Mouse (Mus musculus): ENCODE results near the gene Exd1.
A peak's percentile ranks its signal among the peaks of the same experiment; 100 is the strongest.

The Exd1 gene

DNA sequence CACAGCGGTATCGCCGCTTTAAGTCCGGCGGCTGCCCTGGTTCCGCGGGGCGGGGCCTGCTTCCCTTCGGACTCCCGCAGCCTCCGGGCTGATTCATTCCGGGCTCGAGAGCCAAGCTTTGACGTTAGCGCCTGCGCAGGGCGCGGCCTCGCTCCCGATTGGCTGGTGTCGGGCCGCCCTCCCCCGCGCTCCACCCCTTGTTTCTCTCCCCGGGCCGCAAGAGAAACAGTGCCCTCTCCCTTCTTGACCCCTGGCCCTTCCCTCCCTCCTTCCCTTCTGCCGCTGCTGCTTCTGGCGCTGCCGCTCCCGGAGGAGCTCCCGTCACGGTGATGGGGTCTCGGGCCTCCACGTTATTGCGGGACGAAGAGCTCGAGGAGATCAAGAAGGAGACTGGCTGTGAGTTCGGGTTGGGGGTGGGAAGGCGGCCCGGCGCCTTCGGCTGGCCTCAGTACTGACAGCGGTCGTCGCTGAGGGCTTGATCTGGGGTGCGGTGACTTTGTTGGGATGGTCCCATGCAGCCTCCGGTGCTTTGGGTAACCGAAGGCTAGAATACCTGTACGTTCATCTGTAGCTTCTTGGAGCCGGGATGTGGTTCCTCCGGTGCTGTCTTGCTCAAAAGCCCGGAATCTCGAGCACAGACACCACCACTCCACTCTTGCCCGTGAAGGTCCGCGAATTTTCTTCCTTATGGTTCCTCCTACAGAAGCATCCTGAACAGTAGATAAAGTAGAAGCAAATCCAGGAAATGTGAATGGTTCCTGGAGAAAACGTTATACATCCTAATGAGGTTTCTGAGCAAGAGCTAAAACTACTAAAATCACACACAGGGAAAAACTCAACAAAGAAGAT is at the start of gene Exd1, which contains the start of gene Chp1:
Exd1 (minus strand) TSS at position 106 of the 849 bp plus-strand sequence.
Chp1 (plus strand) TSS at position 176 of the 849 bp plus-strand sequence.
- DNase-seq (ENCODE audit: low read depth, low spot score), result peak; percentile 98

DNA sequence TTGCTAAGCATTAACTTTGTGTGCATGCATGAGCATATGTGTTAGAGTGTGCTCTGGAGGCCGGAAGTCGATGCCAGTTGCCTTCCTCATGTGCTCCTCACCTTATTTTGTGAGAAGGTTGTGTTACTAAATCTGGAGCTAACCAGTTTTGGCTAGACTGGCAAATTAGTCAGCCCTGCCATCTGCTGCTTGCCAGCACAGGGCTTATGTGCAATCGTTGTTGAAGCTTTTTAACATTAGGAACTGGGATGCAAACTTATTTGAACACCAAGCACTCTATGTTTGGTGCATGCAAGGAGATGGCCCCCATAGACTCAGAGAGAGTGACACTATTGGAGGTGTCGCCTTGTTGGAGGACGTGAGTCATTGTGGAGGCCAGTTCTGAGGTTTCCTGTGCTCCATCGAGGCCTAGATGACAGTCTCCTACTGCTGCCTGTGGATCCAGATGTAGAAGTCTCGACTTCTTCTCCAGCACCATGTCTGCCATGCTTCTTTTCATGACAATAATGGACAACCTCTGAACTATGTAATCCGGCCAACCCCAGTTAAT is 49.4 kb upstream of the Exd1 start:
- DNase-seq (ENCODE audit: low read depth, low spot score), result no peak

- DNase-seq (ENCODE audit: low read depth, low spot score), result no peak
Observed at GRCm38 (mm10) chr2:119595308-119595707, 47.9 kb upstream of the Exd1 start.

- peak; percentile 98 for DNase-seq (ENCODE audit: low read depth, low spot score)
Observed at GRCm38 (mm10) chr2:119594113-119594981, 46.9 kb upstream of the Exd1 start.

- DNase-seq (ENCODE audit: low read depth, low spot score), result no peak
Observed at GRCm38 (mm10) chr2:119593765-119594112, 46.3 kb upstream of the Exd1 start.

- DNase-seq (ENCODE audit: low read depth, low spot score), result peak; percentile 13
Observed at GRCm38 (mm10) chr2:119591247-119591646, 43.8 kb upstream of the Exd1 start.

GRCm38 (mm10) chr2:119587383-119587782 is 40.0 kb upstream of the Exd1 start:
- no peak for DNase-seq (ENCODE audit: low read depth, low spot score)

- no peak for DNase-seq (ENCODE audit: low read depth, low spot score)
Observed at GRCm38 (mm10) chr2:119584282-119584681, 36.9 kb upstream of the Exd1 start.

- DNase-seq (ENCODE audit: low read depth, low spot score), result no peak
Observed at GRCm38 (mm10) chr2:119583439-119583838, 36.0 kb upstream of the Exd1 start.

DNA sequence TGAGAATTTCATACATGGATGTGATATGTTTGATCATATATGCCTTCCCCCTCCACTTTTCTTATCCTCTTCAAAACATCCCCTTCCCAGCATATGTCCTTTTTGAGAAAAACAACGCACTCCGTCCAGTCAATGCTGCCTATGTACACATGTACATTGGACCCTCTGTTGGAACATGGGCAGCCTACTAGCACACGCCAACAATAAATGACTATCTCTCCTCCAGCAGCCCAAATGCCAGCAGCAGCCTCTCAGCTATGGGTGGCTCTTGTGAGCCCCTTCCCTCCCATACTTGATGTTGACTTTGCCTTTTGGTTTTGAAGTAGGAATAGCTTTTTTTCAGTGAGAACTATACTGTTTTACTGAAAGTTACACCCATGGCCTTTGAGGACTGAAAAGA is 34.1 kb upstream of the Exd1 start:
- no peak for DNase-seq (ENCODE audit: low read depth, low spot score)

- no peak for DNase-seq (ENCODE audit: low read depth, low spot score)
Observed at GRCm38 (mm10) chr2:119572471-119572870, 25.0 kb upstream of the Exd1 start.

- no peak for DNase-seq (ENCODE audit: low read depth, low spot score)
Observed at GRCm38 (mm10) chr2:119566182-119566855, 18.9 kb upstream of the Exd1 start.

- no peak for DNase-seq (ENCODE audit: low read depth, low spot score)
Observed at GRCm38 (mm10) chr2:119565284-119565683, 17.9 kb upstream of the Exd1 start.

- DNase-seq (ENCODE audit: low read depth, low spot score), result no peak
Observed at GRCm38 (mm10) chr2:119561794-119562193, 14.4 kb upstream of the Exd1 start.

- no peak for DNase-seq (ENCODE audit: low read depth, low spot score)
Observed at GRCm38 (mm10) chr2:119558737-119559340, 11.4 kb upstream of the Exd1 start.

DNA sequence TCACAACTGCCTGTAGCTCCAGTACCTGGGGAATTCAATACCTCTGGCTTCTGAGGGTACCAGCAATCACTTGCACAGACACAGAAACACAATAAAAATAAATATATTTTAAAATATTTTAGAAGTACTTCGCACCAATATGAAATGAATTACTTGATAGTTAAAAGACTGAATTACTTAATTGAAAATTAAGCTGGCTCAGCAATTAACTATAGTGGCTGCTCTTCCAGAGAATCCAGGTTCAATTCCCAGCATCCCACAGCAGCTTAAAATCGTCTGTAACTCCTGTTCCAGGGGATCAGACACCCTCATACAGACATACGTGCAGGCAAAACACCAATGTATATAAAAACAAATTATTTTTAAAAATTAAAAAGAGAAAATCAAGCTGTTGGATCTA is 10.6 kb upstream of the Exd1 start:
- DNase-seq (ENCODE audit: low read depth, low spot score), result no peak

DNA sequence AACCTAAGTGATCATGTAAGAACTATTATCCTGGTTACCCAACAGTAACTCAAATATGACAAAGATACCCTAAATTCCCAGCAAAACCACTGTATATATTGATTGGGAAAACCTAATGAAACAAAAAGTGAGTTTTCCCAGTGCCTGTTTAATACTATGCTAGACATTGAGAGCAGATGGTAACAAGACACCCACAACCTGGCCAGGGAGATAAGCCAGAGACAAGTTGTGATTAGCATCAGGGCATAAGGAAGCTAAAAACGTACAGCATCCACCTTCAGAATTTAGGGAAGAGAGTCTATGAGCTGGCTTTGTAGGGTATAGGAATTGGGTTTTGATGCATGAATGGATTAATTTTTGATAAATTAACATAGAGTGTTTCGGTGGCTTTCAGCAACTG is 2.3 kb upstream of the Exd1 start:
- DNase-seq (ENCODE audit: low read depth, low spot score), result no peak

- DNase-seq (ENCODE audit: low read depth, low spot score), result no peak
Observed at GRCm38 (mm10) chr2:119548691-119549090, 1.3 kb upstream of the Exd1 start.

GRCm38 (mm10) chr2:119548371-119548660 is 889 bp upstream of the Exd1 start:
- DNase-seq (ENCODE audit: low read depth, low spot score), result no peak

DNA sequence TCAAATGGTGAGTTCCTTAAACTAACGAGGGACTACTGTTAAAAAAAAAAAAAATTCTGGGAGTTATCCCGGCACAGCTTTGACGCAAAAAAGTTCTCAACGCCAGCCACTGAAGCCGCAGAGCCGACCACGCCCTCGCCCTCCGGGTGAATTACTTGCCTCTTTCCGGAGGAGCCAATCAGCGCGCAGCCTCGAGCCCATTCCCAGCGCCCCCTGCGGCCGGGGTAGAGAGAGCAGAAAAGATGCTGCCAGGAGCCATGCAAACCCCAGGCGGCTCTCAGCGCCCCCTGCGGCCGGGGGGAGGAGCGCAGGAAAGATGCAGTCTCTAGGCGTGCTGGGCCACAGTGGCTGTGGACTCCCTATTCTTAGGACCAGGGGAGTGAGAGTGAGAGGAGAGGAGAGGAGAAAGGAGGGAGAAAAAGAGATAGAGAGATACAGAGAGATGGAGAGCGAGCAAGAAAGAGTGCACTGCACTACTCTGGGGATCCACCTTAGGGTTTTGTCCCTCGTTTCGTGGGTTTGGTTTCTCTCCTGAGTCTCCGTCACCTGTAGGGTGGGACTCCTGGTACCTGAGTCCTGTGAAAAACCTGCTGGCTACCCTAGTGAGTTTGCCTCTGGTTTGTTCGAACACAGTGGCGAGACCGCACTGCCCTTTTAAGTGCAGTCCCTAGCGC is 442 bp downstream of the Exd1 start:
- DNase-seq (ENCODE audit: low read depth, low spot score), result peak; percentile 97

DNA sequence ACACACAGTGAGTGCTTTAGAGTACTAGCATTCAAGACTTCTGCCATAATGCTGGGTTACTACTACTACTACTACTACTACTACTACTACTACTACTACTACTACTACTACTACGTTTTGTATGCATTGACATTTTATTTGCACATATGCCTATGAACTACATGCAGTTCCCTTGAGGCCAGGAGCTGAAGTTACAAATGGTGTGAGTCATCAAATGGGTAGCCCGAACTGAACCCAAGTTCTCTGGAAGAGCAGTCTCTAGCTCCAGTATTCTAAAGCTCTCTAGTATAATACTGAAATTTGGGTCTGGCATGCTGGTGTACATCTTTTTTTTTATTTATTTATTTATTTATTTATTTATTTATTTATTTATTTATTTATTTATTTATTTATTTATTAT is 3.8 kb downstream of the Exd1 start:
- DNase-seq (ENCODE audit: low read depth, low spot score), result no peak

Data from R1 (cell line).